Mouse (Mus musculus): ENCODE results near the gene Cldnd1. TPM values are rescaled to one million over a fixed set of nuclear protein-coding genes. Genes with fewer than 3 reads are reported as not detected.
A peak's percentile ranks its signal among the peaks of the same experiment; 100 is the strongest.

Gene Cldnd1
- 111 and 117 TPM in 2 replicates for polyA plus RNA-seq (2015; fragmentation: Nextera tagmentation; extraction: Ambion mirVana)

- H3K4me3 ChIP-seq (replicated peaks): peak within 1 kb of the TSS; percentile 69
- H3K27ac ChIP-seq: peak within 1 kb of the TSS; percentile 88
- H3K4me1 ChIP-seq: peaks cover 5% of the 10 kb centered on the region; the same call in 1 of the 2 replicates
- no peaks in the 10 kb centered on the region for H3K27me3 ChIP-seq (replicated peaks)
- no peaks in the 10 kb centered on the region for H3K9me3 ChIP-seq
- peak within 1 kb of the TSS; percentile 64 for H3K4me2 ChIP-seq
- peak within 1 kb of the TSS; percentile 65 for H3K9ac ChIP-seq
- WGBS: 1% methylated on average over 33 of the region's 35 CpGs
- H3K36me3 ChIP-seq: peaks cover 24% of the 10 kb centered on the region
- peak; percentile 100 for ATAC-seq (ENCODE audit: insufficient read depth, low FRiP score, low read depth)
Observed at GRCm38 (mm10) chr16:58727477-58728131, at the start of gene Cldnd1. TSS of gene Cldnd1 (plus strand) at chr16:58727910.

GRCm38 (mm10) chr16:58678660-58679059 is 49.0 kb upstream of the Cldnd1 start:
- 75% methylated on average over 7 of the region's 7 CpGs for WGBS
- no peak overlapping the region for H3K9ac ChIP-seq
- peaks cover 42% of the 10 kb centered on the region for H3K36me3 ChIP-seq

DNA sequence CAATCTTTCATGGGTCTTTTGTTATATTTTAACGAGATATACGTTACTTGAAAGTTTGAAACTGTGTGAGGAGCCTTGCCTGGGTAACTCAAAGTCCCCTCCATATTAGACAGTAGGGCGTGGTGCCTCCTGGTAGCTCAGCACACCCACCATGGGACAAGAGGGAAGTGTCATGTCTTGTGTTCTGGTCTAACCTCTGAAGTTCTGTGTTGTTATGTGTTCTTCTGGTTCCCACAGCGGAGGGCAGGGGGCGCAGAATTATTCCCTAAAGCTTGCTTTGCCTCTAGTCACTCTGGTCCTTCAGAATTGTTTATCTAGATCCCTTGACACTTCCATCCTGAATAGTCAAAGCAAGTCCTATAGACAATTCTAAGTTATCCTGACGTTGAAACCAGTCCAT is 45.7 kb upstream of the Cldnd1 start:
- Histone ChIP-seq H3K4me3 (replicated peaks) (no peak overlapping the region), H3K4me1 (no peaks in the 10 kb centered on the region), H3K9me3 (no peaks in the 10 kb centered on the region), H3K27ac (no peak overlapping the region), H3K4me2 (no peak overlapping the region), H3K27me3 (replicated peaks) (no peaks in the 10 kb centered on the region), H3K36me3 (peaks cover 18% of the 10 kb centered on the region), H3K9ac (no peak overlapping the region)
- no peak for ATAC-seq (ENCODE audit: insufficient read depth, low FRiP score, low read depth)
- WGBS: 91% methylated on average over 6 of the region's 6 CpGs

More at GRCm38 (mm10) chr16:58678660-58679059, 49.0 kb upstream of the Cldnd1 start:
- Histone ChIP-seq H3K27me3 (replicated peaks) (no peaks in the 10 kb centered on the region), H3K27ac (no peak overlapping the region), H3K9me3 (no peaks in the 10 kb centered on the region), H3K4me2 (no peak overlapping the region), H3K4me3 (replicated peaks) (no peak overlapping the region), H3K4me1 (no peaks in the 10 kb centered on the region)
- ATAC-seq (ENCODE audit: insufficient read depth, low FRiP score, low read depth): no peak

DNA sequence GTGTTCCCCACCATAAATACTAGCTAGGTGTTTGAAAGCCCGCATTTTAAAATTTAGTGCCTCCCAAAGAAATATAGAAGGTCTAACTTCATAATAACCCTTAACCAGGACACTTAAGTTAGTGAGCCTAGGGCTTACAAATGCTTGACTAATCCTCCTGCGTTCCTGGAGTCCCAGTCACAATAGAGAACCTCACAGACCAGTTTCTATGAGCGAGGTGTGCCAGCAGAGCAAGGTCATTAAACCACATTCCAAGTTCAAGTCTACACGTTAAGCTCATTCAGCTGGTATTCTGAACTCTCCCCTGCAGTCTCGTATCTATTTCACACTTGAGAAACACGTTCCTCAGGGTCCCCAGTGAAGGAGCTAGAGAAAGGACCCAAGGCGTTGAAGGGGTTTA is 44.8 kb upstream of the Cldnd1 start:
- Histone ChIP-seq H3K9me3 (no peaks in the 10 kb centered on the region), H3K36me3 (peaks cover 11% of the 10 kb centered on the region), H3K4me1 (no peaks in the 10 kb centered on the region), H3K4me2 (no peak overlapping the region), H3K27me3 (replicated peaks) (no peaks in the 10 kb centered on the region), H3K4me3 (replicated peaks) (no peak overlapping the region), H3K27ac (no peak overlapping the region), H3K9ac (no peak overlapping the region)
- ATAC-seq (ENCODE audit: insufficient read depth, low FRiP score, low read depth): no peak
- WGBS: 73% methylated on average over 7 of the region's 7 CpGs

- H3K27ac ChIP-seq: no peak overlapping the region
- no peak overlapping the region for H3K9ac ChIP-seq
- no peaks in the 10 kb centered on the region for H3K9me3 ChIP-seq
- H3K4me3 ChIP-seq (replicated peaks): no peak overlapping the region
- H3K4me2 ChIP-seq: no peak overlapping the region
- no peaks in the 10 kb centered on the region for H3K4me1 ChIP-seq
- no peak for ATAC-seq (ENCODE audit: insufficient read depth, low FRiP score, low read depth)
- H3K27me3 ChIP-seq (replicated peaks): no peaks in the 10 kb centered on the region
- 85% methylated on average over 4 of the region's 4 CpGs for WGBS
- 0 out of 2 replicates have a peak, but pooled peaks cover 4% of the 10 kb centered on the region for H3K36me3 ChIP-seq
Observed at GRCm38 (mm10) chr16:58683911-58684310, 43.8 kb upstream of the Cldnd1 start.

GRCm38 (mm10) chr16:58684537-58684936 is 43.2 kb upstream of the Cldnd1 start:
- Histone ChIP-seq H3K9ac (no peak overlapping the region), H3K27me3 (replicated peaks) (no peaks in the 10 kb centered on the region), H3K4me2 (no peak overlapping the region), H3K36me3 (0 out of 2 replicates have a peak, but pooled peaks cover 4% of the 10 kb centered on the region), H3K4me3 (replicated peaks) (no peak overlapping the region), H3K9me3 (no peaks in the 10 kb centered on the region), H3K4me1 (no peaks in the 10 kb centered on the region), H3K27ac (no peak overlapping the region)
- ATAC-seq (ENCODE audit: insufficient read depth, low FRiP score, low read depth): no peak

- Histone ChIP-seq H3K9ac (no peak overlapping the region), H3K4me2 (no peak overlapping the region), H3K4me3 (replicated peaks) (no peak overlapping the region), H3K4me1 (no peaks in the 10 kb centered on the region), H3K9me3 (no peaks in the 10 kb centered on the region), H3K36me3 (0 out of 2 replicates have a peak, but pooled peaks cover under 1% of the 10 kb centered on the region), H3K27me3 (replicated peaks) (no peaks in the 10 kb centered on the region), H3K27ac (no peak overlapping the region)
- no peak for ATAC-seq (ENCODE audit: insufficient read depth, low FRiP score, low read depth)
- WGBS: 67% methylated on average over 20 of the region's 20 CpGs
Observed at GRCm38 (mm10) chr16:58685548-58686537, 41.9 kb upstream of the Cldnd1 start.

GRCm38 (mm10) chr16:58688534-58688933 is 39.2 kb upstream of the Cldnd1 start:
- Histone ChIP-seq H3K36me3 (no peaks in the 10 kb centered on the region), H3K4me3 (replicated peaks) (no peak overlapping the region), H3K9ac (no peak overlapping the region), H3K27ac (no peak overlapping the region), H3K4me2 (no peak overlapping the region), H3K27me3 (replicated peaks) (no peaks in the 10 kb centered on the region), H3K9me3 (no peaks in the 10 kb centered on the region), H3K4me1 (no peaks in the 10 kb centered on the region)
- ATAC-seq (ENCODE audit: insufficient read depth, low FRiP score, low read depth): no peak
- WGBS: 97% methylated on average over 1 of the region's 1 CpGs

DNA sequence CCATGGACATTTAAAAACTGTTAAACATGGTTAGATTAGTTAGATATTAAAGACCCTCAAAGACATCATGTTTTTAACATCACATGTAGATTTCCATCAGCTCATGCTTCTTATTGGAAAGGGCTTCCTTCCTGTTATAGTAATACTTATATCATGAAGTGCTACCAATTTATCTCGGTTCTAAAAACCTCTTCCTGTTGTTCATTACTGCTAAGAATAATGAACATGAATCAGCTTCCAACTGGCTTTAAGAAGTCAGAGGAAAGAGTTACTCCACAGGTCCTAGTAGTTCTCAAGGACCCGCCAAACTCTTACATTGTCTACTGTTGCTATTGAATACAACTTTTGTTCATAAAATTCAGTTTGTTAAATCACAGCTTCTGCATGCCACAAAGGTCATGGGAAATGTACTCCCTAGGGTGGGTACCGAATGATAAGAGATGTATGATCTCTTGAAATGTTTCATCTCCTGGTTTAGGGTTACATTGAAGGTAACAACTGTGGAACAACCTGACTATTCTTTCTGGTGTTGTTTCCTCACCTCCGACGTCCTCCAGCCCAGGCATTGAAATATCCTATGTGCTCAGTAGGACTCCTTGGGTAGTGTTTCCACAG is 38.0 kb upstream of the Cldnd1 start:
- no peaks in the 10 kb centered on the region for H3K4me1 ChIP-seq
- no peaks in the 10 kb centered on the region for H3K36me3 ChIP-seq
- no peaks in the 10 kb centered on the region for H3K9me3 ChIP-seq
- no peak overlapping the region for H3K4me3 ChIP-seq (replicated peaks)
- H3K9ac ChIP-seq: no peak overlapping the region
- ATAC-seq (ENCODE audit: insufficient read depth, low FRiP score, low read depth): no peak
- no peak overlapping the region for H3K4me2 ChIP-seq
- WGBS: 82% methylated on average over 5 of the region's 5 CpGs
- no peak overlapping the region for H3K27ac ChIP-seq
- no peaks in the 10 kb centered on the region for H3K27me3 ChIP-seq (replicated peaks)

DNA sequence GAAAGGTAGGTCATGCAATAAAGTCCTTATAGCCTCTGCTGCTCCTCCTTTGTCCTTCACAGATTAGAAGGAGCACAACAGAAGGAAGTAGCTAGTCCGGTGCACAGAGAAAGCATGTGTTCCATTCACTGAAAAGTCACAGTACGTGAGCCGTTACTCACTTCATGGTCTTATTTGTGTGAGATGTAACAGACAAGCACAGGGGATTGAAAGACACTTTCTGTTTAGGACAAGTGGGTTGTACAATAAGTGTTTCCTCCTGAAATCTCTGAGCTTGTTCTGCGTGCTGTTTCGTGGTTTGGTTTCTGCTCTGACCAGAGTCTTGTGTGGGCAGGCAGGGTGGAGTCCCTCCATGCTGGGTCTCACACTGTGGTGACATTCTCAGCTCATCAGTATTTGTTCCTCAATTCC is 37.4 kb upstream of the Cldnd1 start:
- Histone ChIP-seq H3K9me3 (no peaks in the 10 kb centered on the region), H3K4me3 (replicated peaks) (no peak overlapping the region), H3K36me3 (no peaks in the 10 kb centered on the region), H3K27me3 (replicated peaks) (no peaks in the 10 kb centered on the region), H3K9ac (no peak overlapping the region), H3K4me2 (no peak overlapping the region), H3K27ac (no peak overlapping the region), H3K4me1 (no peaks in the 10 kb centered on the region)
- 82% methylated on average over 5 of the region's 5 CpGs for WGBS
- ATAC-seq (ENCODE audit: insufficient read depth, low FRiP score, low read depth): no peak

DNA sequence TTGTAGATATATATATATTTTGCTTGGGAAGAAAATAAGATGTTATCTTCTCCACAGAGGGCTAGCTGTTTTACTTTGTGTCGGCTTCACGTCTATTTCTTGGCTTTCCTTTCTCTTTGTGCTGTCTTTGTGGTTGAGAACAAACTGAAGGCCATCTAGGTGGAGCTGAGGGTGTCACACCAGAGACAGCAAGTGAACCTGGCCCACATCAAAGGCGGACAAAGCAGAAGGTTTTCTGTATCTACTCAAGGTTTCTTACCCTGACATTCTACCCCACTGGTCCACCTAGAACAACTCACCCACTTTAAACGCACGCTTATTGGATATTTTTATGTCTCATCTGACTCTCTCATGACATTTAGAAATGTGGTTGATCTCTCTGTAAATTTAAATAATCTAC is 33.6 kb upstream of the Cldnd1 start:
- no peaks in the 10 kb centered on the region for H3K36me3 ChIP-seq
- H3K4me1 ChIP-seq: no peaks in the 10 kb centered on the region
- H3K27me3 ChIP-seq (replicated peaks): no peaks in the 10 kb centered on the region
- no peak overlapping the region for H3K4me2 ChIP-seq
- H3K4me3 ChIP-seq (replicated peaks): no peak overlapping the region
- WGBS: 91% methylated on average over 5 of the region's 5 CpGs
- no peak for ATAC-seq (ENCODE audit: insufficient read depth, low FRiP score, low read depth)
- H3K9me3 ChIP-seq: no peaks in the 10 kb centered on the region
- H3K27ac ChIP-seq: no peak overlapping the region
- no peak overlapping the region for H3K9ac ChIP-seq

DNA sequence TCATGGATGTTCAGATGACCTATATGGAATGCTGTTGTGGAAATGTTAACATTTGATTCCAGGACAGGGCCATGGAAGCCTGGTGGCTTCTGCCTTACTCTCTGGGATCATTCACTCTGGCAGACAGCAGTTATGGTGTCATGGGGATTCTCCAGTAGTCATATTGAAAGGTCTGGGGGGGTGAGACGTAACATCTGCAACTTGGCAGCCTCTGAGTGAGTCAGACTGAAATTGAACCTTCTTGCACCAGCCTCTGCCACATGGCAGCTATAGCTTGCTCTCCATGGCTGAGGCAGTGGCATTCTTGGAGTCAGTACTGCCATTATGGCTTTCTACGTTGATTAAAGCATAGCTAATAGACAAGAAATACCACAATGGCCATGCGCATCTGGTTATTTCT is 30.9 kb upstream of the Cldnd1 start:
- Histone ChIP-seq H3K27me3 (replicated peaks) (no peaks in the 10 kb centered on the region), H3K4me1 (no peaks in the 10 kb centered on the region), H3K9ac (no peak overlapping the region), H3K4me3 (replicated peaks) (no peak overlapping the region), H3K4me2 (no peak overlapping the region), H3K9me3 (no peaks in the 10 kb centered on the region), H3K27ac (no peak overlapping the region), H3K36me3 (no peaks in the 10 kb centered on the region)
- 85% methylated on average over 3 of the region's 3 CpGs for WGBS
- ATAC-seq (ENCODE audit: insufficient read depth, low FRiP score, low read depth): no peak
